Mouse (Mus musculus): ENCODE data around the gene Anxa3. TPM values are rescaled to one million over a fixed set of nuclear protein-coding genes. Genes with fewer than 3 reads are reported as not detected.

Gene Anxa3
- total RNA-seq (2014; fragmentation: Nextera tagmentation) (2.2 TPM in 1 of 2 replicates, not detected in the other), total RNA-seq (2017) (2.5 TPM in 1 of 2 replicates, not detected in the other)

GRCm38 (mm10) chr5:96792936-96793718 is at the start of gene Anxa3:
Anxa3 (plus strand) TSS chr5:96793339.
- peak; percentile 50; the same call in 1 of the 2 replicates for ATAC-seq (replicated peaks; ENCODE audit: low FRiP score, low TSS enrichment, poor library complexity, severe bottlenecking)

- ATAC-seq (replicated peaks; ENCODE audit: low FRiP score, low TSS enrichment, poor library complexity, severe bottlenecking) = no peak
Observed at GRCm38 (mm10) chr5:96747195-96747984, 45.7 kb upstream of the Anxa3 start.

GRCm38 (mm10) chr5:96757615-96758014 is 35.5 kb upstream of the Anxa3 start:
- ATAC-seq (replicated peaks; ENCODE audit: low FRiP score, low TSS enrichment, poor library complexity, severe bottlenecking) = no peak

GRCm38 (mm10) chr5:96762021-96762420 is 31.1 kb upstream of the Anxa3 start:
- no peak for ATAC-seq (replicated peaks; ENCODE audit: low FRiP score, low TSS enrichment, poor library complexity, severe bottlenecking)

GRCm38 (mm10) chr5:96768846-96769471 is 24.2 kb upstream of the Anxa3 start:
- ATAC-seq (replicated peaks; ENCODE audit: low FRiP score, low TSS enrichment, poor library complexity, severe bottlenecking) = no peak

GRCm38 (mm10) chr5:96783506-96784288 is 9.4 kb upstream of the Anxa3 start:
- ATAC-seq (replicated peaks; ENCODE audit: low FRiP score, low TSS enrichment, poor library complexity, severe bottlenecking) = no peak

GRCm38 (mm10) chr5:96785096-96785495 is 8.0 kb upstream of the Anxa3 start:
- ATAC-seq (replicated peaks; ENCODE audit: low FRiP score, low TSS enrichment, poor library complexity, severe bottlenecking) = no peak

GRCm38 (mm10) chr5:96792422-96792821 is 717 bp upstream of the Anxa3 start:
- peak; percentile 48; the same call in 1 of the 2 replicates for ATAC-seq (replicated peaks; ENCODE audit: low FRiP score, low TSS enrichment, poor library complexity, severe bottlenecking)

- no peak for ATAC-seq (replicated peaks; ENCODE audit: low FRiP score, low TSS enrichment, poor library complexity, severe bottlenecking)
Observed at GRCm38 (mm10) chr5:96793953-96794635, 955 bp downstream of the Anxa3 start.

- ATAC-seq (replicated peaks; ENCODE audit: low FRiP score, low TSS enrichment, poor library complexity, severe bottlenecking) = no peak
Observed at GRCm38 (mm10) chr5:96795752-96796151, 2.6 kb downstream of the Anxa3 start.

- ATAC-seq (replicated peaks; ENCODE audit: low FRiP score, low TSS enrichment, poor library complexity, severe bottlenecking) = no peak
Observed at GRCm38 (mm10) chr5:96797465-96797864, 4.3 kb downstream of the Anxa3 start.

- ATAC-seq (replicated peaks; ENCODE audit: low FRiP score, low TSS enrichment, poor library complexity, severe bottlenecking) = no peak
Observed at GRCm38 (mm10) chr5:96799165-96799564, 6.0 kb downstream of the Anxa3 start.

GRCm38 (mm10) chr5:96799969-96800368 is 6.8 kb downstream of the Anxa3 start:
- ATAC-seq (replicated peaks; ENCODE audit: low FRiP score, low TSS enrichment, poor library complexity, severe bottlenecking) = no peak

- no peak for ATAC-seq (replicated peaks; ENCODE audit: low FRiP score, low TSS enrichment, poor library complexity, severe bottlenecking)
Observed at GRCm38 (mm10) chr5:96802185-96802584, 9.0 kb downstream of the Anxa3 start.

- no peak for ATAC-seq (replicated peaks; ENCODE audit: low FRiP score, low TSS enrichment, poor library complexity, severe bottlenecking)
Observed at GRCm38 (mm10) chr5:96803091-96803490, 10.0 kb downstream of the Anxa3 start.

- no peak for ATAC-seq (replicated peaks; ENCODE audit: low FRiP score, low TSS enrichment, poor library complexity, severe bottlenecking)
Observed at GRCm38 (mm10) chr5:96804304-96804703, 11.2 kb downstream of the Anxa3 start.

GRCm38 (mm10) chr5:96804813-96805212 is 11.7 kb downstream of the Anxa3 start:
- ATAC-seq (replicated peaks; ENCODE audit: low FRiP score, low TSS enrichment, poor library complexity, severe bottlenecking) = no peak

GRCm38 (mm10) chr5:96810620-96811019 is 17.5 kb downstream of the Anxa3 start:
- ATAC-seq (replicated peaks; ENCODE audit: low FRiP score, low TSS enrichment, poor library complexity, severe bottlenecking) = no peak
